Mouse (Mus musculus) right cerebral cortex, adult 2 months (tissue): Measurements from ENCODE around the gene Acsf2.
A peak's percentile ranks its signal among the peaks of the same experiment; 100 is the strongest.

Experiments used
- DNase-seq, 2 experiments: peaks; one replicate each; pipeline ENCODE4 v3.0.0; 2021 to 2022; ENCODE audit warnings: low spot score in 2 of 2

The Acsf2 gene

DNA sequence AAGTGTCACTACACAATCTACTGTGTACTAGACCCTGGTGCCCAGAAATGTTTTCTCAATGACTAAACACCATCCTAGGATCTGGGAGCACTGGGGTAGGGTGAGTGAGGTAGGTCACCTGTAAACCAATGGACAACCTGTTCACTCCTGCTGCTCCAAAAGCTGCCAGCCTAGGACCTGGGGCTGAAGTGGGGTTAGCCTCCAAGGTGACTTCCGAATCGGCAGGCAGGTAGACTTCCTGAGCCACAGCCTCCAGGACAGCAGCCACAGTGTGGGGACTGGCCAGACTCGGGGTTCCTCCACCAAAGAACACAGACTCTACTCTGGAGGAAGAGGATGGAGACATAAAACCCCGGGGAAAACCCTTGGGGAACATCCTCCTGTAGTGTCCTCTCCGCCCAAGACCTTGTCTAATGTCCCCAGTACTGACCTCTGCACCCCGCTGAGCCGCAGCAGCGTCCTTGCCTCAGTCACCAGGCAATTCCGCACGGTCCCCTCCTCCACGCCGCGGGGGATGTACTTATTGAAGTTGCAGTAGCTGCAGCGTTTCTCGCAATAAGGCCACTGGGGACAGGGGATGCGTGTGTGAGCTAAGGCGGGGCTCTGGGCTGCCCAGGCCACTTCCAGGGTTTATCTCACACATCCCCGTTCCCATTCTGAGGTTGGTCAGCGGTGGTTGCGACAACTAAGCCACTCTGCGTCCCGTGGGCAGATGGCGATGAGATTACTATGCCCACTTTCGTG is 53.5 kb downstream of the Acsf2 start:
- DNase-seq = peak; percentile 51 to 66

DNA sequence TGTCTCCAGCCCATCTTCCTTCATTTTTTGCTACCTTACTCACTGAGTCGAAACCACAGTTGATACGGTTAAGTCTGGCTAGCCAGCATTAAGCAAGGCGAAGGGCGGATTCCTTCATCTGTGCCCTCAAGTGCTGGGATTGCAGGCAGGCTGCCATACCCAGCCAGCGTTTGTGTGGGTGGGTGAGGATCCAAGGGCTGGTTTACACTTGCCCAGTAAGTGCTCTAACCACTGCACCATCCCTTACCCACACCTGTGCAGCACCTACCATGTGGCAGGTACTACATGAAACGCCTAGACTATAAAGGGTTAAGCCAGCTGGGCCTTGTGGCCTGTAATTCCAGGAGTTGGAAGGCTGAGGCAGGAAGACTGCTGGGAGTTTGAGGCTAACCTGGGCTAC is 54.4 kb downstream of the Acsf2 start:
- DNase-seq = no peak

GRCm38 (mm10) chr11:94546381-94546780 is 55.3 kb downstream of the Acsf2 start:
- no peak for DNase-seq

DNA sequence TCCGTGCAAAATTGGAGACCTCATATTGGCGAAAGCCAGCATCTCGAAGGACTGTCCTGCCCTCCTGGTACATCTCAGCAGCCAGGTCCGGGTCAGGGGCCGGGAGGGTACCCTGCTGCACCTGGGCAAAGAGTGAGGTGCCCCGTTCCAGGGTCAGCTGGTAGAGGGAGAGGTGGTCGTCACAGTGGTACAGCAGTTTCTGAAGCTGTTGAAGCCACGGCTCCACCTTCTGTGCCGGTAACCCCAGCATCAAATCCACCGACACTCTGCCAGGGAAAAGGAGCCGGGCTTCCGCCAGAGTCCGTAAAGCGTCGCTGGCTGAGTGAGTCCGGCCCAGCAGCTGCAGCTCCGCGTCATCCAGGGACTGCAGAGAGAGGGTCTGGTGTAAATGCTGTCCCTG is 57.2 kb downstream of the Acsf2 start:
- no peak for DNase-seq

DNA sequence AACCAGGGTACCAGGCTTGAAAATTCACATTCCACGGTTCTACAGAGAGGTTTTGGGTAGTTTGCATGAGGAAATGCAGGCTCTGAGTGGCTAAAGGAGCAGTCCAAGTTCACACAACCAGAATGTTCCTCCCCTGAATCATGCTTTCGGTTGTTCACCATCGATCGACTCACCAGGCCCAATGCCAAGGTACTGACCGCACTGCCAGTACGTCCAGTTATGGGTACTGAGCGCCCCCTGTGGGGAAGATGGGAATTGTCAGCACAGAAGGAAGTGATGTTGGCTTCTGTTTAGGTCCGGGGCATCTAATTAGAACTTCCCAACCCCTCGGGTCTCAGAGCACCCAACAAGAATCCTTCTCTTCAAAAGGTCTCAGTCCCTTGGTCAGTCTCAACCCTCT is 57.7 kb downstream of the Acsf2 start:
- peak; percentile 96 to 98 for DNase-seq

DNA sequence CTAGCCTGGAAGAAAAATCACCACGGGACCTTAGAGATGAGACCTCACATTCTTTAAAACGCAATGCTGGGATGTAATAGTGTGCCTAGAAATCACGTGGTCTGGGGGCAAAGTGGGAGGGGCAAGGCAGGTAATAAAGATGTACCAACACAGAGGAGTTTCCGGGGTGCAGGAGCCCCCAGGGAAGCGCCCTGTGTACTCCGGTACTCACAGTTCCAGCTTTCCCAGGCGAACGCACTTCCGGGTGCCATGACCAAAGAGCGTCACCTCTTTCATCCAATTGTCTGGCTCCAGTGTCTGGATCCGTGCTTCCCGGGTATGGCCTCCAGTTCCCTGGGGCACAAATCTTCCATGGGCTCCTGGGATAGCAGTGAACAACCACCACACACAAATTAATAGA is 58.3 kb downstream of the Acsf2 start:
- DNase-seq = no peak

DNA sequence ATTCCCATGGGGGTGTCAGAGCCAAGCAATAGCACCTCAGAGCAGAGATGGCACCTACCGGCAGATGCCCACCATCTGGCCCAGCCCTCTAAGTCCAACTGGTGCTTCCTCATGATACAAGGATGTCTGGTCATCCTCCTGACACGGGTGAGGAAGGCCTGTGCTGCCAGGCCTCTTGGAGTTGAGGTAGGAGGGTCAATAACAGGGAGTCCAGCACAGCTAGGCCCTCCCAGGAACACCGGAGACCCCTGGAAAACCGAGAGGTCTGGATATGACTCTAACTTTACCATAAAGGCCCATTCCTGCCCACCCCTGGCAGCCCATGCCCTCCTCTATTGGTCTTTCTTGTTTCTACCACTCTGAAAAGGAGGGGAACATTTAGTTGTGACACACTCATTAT is 59.3 kb downstream of the Acsf2 start:
- no peak for DNase-seq

DNA sequence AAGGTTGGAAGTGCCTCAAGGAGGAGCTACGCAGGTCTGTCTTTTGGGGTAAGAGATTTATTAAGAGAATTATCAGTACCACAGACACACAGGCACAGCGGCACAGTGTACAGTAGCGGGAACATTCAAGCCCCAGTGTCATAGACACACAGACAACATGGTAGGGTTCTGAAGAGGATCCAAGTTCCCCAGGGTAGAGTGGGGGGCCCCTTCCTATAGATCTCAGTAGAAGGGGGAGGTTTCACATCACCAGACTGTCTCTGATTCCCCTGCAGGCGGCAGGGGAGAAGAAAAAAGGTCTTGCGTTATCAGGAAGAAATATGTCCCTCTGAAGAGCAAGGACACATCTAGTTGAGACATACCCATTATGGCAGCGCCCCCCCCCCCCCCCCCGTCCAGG is 61.9 kb downstream of the Acsf2 start:
- no peak for DNase-seq

DNA sequence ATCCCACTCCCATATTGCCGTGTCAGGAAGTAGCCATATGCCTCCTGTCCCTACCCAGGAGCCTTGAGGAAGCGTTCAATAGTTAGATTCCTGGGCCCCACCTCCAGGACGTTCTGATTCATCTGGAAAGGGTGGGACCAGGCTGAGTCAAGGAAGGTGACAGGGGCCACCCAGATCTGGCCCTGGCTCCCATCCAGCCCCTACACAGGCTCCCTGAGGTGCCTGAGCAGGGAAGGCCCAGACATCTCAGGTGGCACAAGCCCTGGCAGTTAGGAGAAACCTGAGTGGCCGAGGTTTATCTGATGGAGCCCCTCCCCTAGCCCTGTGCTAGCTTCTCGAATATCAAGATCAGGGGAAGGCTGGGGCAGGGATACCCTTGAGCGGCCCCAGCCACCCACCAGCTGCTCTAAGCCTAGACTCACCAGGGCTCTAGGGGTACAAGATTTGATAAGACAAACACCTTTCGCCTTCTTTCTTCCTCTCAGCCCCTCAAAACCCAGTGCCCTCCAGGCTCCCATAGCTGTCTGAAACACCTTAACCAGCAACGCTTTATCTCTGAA is 62.9 kb downstream of the Acsf2 start:
- DNase-seq = no peak

DNA sequence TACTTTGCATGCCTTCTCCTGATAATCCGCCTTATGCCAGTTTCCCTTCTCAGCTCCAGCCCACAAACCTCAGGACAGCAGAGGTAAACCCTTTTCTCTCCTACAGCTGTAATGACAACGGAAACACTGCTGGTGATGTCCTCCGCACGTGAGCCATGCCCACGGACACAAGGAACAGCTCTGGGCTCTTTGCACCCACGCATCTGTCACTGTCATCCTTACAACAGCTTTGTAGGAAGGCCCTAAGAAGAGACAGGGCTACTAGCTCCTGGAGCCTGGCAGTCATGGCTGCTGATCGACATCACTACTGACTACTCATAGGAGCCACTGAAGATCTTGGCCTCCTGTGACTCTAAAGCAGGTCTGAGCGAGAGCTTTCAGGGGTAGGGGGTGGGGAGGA is 68.5 kb downstream of the Acsf2 start:
- peak in 1 of 2 experiments; percentile 35 for DNase-seq

DNA sequence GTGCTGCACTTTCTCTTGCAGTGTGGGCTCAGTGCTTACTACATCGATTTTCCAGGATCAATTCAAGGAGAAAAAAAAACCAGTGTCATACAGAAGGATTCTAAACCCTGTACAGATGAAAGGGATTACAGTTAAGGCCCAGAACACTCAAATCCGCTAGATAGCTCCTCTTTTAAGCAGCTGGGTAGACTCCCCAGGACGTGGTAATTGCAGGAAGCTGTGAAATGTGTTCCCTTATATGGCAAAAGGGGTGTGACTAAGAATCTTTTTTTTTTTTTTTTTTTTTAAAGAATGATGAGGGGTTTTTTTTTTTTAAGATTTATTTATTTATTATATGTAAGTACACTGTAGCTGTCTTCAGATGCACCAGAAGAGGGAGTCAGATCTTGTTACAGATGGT is 72.8 kb downstream of the Acsf2 start:
- no peak for DNase-seq

DNA sequence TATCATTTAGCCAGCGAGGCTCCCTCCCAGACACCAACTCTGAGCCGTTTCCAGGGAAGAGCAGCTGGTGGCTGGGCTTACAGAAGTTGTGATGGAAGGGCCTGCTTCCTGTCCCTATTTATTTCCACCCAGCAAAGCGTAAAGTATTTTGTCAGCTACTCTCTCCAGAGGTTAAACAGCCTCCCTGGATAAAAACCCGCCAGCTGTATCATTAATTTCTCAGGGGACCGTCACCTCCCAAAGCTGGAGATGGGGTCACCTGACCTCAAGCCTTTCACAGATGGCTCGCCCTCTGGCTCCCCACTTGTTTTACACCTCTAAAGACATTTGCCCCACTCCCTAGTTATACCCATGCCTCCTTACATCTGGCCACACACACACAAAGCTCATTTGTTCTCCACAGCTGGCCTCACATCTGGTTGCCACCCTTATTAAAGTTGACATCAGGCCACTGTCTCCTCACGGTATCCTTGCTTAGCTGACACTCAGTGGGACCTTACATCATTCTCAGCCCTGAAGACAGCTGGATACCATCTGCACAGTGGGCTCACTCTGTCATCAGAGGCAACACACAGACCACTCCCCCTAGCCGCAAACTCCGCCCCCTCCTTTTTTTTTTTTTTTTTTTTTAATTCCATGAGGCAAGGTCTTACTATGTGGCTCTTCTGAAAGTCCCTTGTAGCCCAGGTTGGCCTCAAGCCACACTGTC is 75.3 kb downstream of the Acsf2 start:
- DNase-seq = no peak

- DNase-seq = peak; percentile 56 to 70
Observed at GRCm38 (mm10) chr11:94521219-94521843, 80.3 kb downstream of the Acsf2 start, which contains the start of gene Mycbpap. Mycbpap (minus strand) TSS chr11:94521742.

DNA sequence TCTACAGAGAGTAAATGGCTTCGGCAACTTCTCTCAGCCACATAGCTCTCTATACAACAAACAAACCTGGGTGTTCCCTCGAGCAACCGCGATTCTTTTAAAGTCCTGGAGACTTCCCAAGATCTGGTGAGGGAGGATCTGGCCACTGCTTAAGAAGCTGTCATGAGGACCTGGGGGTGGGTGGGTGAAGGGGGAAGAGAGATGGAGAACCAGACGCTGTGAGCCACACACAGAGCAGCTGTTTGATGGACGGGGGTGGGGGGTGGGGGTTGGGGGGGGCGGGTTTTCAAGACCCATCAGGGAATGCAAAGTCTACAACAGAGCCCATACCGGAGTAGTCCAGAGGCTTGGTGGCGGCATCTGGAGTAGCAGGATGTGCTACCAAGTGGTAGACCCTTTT is 88.2 kb downstream of the Acsf2 start:
- no peak for DNase-seq

DNA sequence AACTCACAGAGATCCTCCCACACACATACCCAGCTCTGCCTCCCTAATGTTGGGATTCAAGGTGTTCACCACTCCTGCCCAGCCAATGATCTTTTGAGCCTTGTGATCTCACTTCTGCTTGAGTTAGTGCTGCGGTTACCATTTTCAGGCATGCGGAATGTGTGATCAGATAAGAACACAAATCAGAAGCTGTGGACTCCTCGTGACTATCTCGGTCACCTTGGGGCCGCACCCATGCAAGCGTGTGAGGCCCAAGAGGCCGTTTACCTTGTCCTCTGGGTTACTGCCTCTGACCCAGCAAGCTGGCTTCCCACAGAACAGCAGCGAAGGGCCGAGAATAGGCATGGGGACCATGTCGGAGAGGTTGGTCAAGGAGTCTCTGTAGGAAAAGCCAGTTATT is 92.7 kb downstream of the Acsf2 start:
- DNase-seq = no peak
